Mouse (Mus musculus): ENCODE measurements around the gene Tspo2.

GRCm38 (mm10) chr17:48430394-48430793 lies 20.9 kb downstream of the Tspo2 start:
- TF ChIP-seq EP300 (IDR thresholded peaks at IDR 0.05) (peak; percentile 43; the same call in 1 of the 2 replicates), CTCF (IDR thresholded peaks at IDR 0.05) (no peak)

All from lung, postnatal 0 days (tissue).